Mouse (Mus musculus): ENCODE results near the gene Klhl9. TPM values are rescaled to one million over a fixed set of nuclear protein-coding genes. Genes with fewer than 3 reads are reported as not detected.
"Not testable (repeated sequence)": the region's sequence is repeated elsewhere in the genome, so short reads cannot be mapped to it uniquely, and the experiment has no call there.

Klhl9 gene
- polyA plus RNA-seq, 1 experiment from 2014 or later, result 126 TPM

- peak; percentile 14 for DNase-seq (ENCODE audit: low spot score)
- Histone ChIP-seq H3K27ac (replicated peaks; ENCODE audit: low read depth, low read length) (peak overlapping the region; percentile 93), H3K9ac (ENCODE audit: low read depth, low read length) (peak overlapping the region; percentile 75), H3K4me2 (ENCODE audit: low read depth, low read length) (peak overlapping the region; percentile 68), H3K4me3 (ENCODE audit: low read depth, low read length) (peak overlapping the region; percentile 49)
- not testable (repeated sequence) for H3K27me3 ChIP-seq (replicated peaks; ENCODE audit: control insufficient read depth, insufficient read depth, low read length); H3K4me1 ChIP-seq (ENCODE audit: control insufficient read depth, insufficient read depth, low read length); ATAC-seq (ENCODE audit: low read depth); H3K9me3 ChIP-seq (ENCODE audit: control insufficient read depth, low read length); H3K36me3 ChIP-seq (ENCODE audit: control insufficient read depth, insufficient read depth, low read length)
- WGBS, result 11% methylated on average over 28 of the region's 31 CpGs
These were observed 34.6 kb upstream of the Klhl9 start for GRCm38 (mm10) chr4:88756581-88757513.

- H3K36me3 ChIP-seq (ENCODE audit: control insufficient read depth, insufficient read depth, low read length); H3K9ac ChIP-seq (ENCODE audit: low read depth, low read length); H3K4me2 ChIP-seq (ENCODE audit: low read depth, low read length); H3K9me3 ChIP-seq (ENCODE audit: control insufficient read depth, low read length); H3K4me1 ChIP-seq (ENCODE audit: control insufficient read depth, insufficient read depth, low read length); ATAC-seq (ENCODE audit: low read depth); H3K27ac ChIP-seq (replicated peaks; ENCODE audit: low read depth, low read length); DNase-seq (ENCODE audit: low spot score); H3K4me3 ChIP-seq (ENCODE audit: low read depth, low read length); H3K27me3 ChIP-seq (replicated peaks; ENCODE audit: control insufficient read depth, insufficient read depth, low read length): not testable (repeated sequence)
- WGBS, result 75% methylated on average over 12 of the region's 15 CpGs
These were observed 32.6 kb upstream of the Klhl9 start, which contains the start of gene Gm13271 for GRCm38 (mm10) chr4:88754818-88755340. TSS of gene Gm13271 (plus strand) at chr4:88754868.

GRCm38 (mm10) chr4:88749926-88750325 is 27.7 kb upstream of the Klhl9 start:
- 26% methylated on average over 6 of the region's 6 CpGs for WGBS
- H3K4me3 ChIP-seq (ENCODE audit: low read depth, low read length), result no peak overlapping the region
- H3K36me3 ChIP-seq (ENCODE audit: control insufficient read depth, insufficient read depth, low read length), result no peaks in the 10 kb centered on the region
- H3K9ac ChIP-seq (ENCODE audit: low read depth, low read length), result no peak overlapping the region
- ATAC-seq (ENCODE audit: low read depth) (no peak), DNase-seq (ENCODE audit: low spot score) (no peak)
- H3K9me3 ChIP-seq (ENCODE audit: control insufficient read depth, low read length), result no peaks in the 10 kb centered on the region
- no peaks in the 10 kb centered on the region for H3K4me1 ChIP-seq (ENCODE audit: control insufficient read depth, insufficient read depth, low read length)
- H3K27me3 ChIP-seq (replicated peaks; ENCODE audit: control insufficient read depth, insufficient read depth, low read length), result no peaks in the 10 kb centered on the region
- H3K27ac ChIP-seq (replicated peaks; ENCODE audit: low read depth, low read length), result no peak overlapping the region
- no peak overlapping the region for H3K4me2 ChIP-seq (ENCODE audit: low read depth, low read length)

- Histone ChIP-seq H3K4me3 (ENCODE audit: low read depth, low read length) (no peak overlapping the region), H3K27ac (replicated peaks; ENCODE audit: low read depth, low read length) (no peak overlapping the region), H3K9me3 (ENCODE audit: control insufficient read depth, low read length) (no peaks in the 10 kb centered on the region), H3K27me3 (replicated peaks; ENCODE audit: control insufficient read depth, insufficient read depth, low read length) (no peaks in the 10 kb centered on the region), H3K36me3 (ENCODE audit: control insufficient read depth, insufficient read depth, low read length) (no peaks in the 10 kb centered on the region), H3K9ac (ENCODE audit: low read depth, low read length) (no peak overlapping the region), H3K4me1 (ENCODE audit: control insufficient read depth, insufficient read depth, low read length) (no peaks in the 10 kb centered on the region), H3K4me2 (ENCODE audit: low read depth, low read length) (no peak overlapping the region)
- WGBS, result 73% methylated on average over 3 of the region's 3 CpGs
- no peak for ATAC-seq (ENCODE audit: low read depth)
- no peak for DNase-seq (ENCODE audit: low spot score)
These were observed 21.9 kb upstream of the Klhl9 start for GRCm38 (mm10) chr4:88744207-88744606.

GRCm38 (mm10) chr4:88742771-88743371 is 20.6 kb upstream of the Klhl9 start:
- no peak overlapping the region for H3K4me3 ChIP-seq (ENCODE audit: low read depth, low read length)
- no peak for ATAC-seq (ENCODE audit: low read depth)
- H3K36me3 ChIP-seq (ENCODE audit: control insufficient read depth, insufficient read depth, low read length), result no peaks in the 10 kb centered on the region
- no peaks in the 10 kb centered on the region for H3K4me1 ChIP-seq (ENCODE audit: control insufficient read depth, insufficient read depth, low read length)
- no peak overlapping the region for H3K4me2 ChIP-seq (ENCODE audit: low read depth, low read length)
- no peak overlapping the region for H3K27ac ChIP-seq (replicated peaks; ENCODE audit: low read depth, low read length)
- 60% methylated on average over 7 of the region's 7 CpGs for WGBS
- no peak for DNase-seq (ENCODE audit: low spot score)
- H3K9ac ChIP-seq (ENCODE audit: low read depth, low read length), result no peak overlapping the region
- H3K9me3 ChIP-seq (ENCODE audit: control insufficient read depth, low read length), result no peaks in the 10 kb centered on the region
- H3K27me3 ChIP-seq (replicated peaks; ENCODE audit: control insufficient read depth, insufficient read depth, low read length), result no peaks in the 10 kb centered on the region

GRCm38 (mm10) chr4:88741426-88741825 is 19.2 kb upstream of the Klhl9 start:
- WGBS, result 86% methylated on average over 4 of the region's 4 CpGs
- ATAC-seq (ENCODE audit: low read depth), result no peak

GRCm38 (mm10) chr4:88739036-88739435 is 16.8 kb upstream of the Klhl9 start:
- no peak for DNase-seq (ENCODE audit: low spot score)
- Histone ChIP-seq H3K4me1 (ENCODE audit: control insufficient read depth, insufficient read depth, low read length) (no peaks in the 10 kb centered on the region), H3K27me3 (replicated peaks; ENCODE audit: control insufficient read depth, insufficient read depth, low read length) (no peaks in the 10 kb centered on the region), H3K4me2 (ENCODE audit: low read depth, low read length) (no peak overlapping the region), H3K9me3 (ENCODE audit: control insufficient read depth, low read length) (no peaks in the 10 kb centered on the region), H3K9ac (ENCODE audit: low read depth, low read length) (no peak overlapping the region), H3K27ac (replicated peaks; ENCODE audit: low read depth, low read length) (no peak overlapping the region), H3K36me3 (ENCODE audit: control insufficient read depth, insufficient read depth, low read length) (no peaks in the 10 kb centered on the region), H3K4me3 (ENCODE audit: low read depth, low read length) (no peak overlapping the region)
- no peak for ATAC-seq (ENCODE audit: low read depth)
- 87% methylated on average over 6 of the region's 6 CpGs for WGBS

More at GRCm38 (mm10) chr4:88741426-88741825, 19.2 kb upstream of the Klhl9 start:
- H3K27ac ChIP-seq (replicated peaks; ENCODE audit: low read depth, low read length), result no peak overlapping the region
- H3K9me3 ChIP-seq (ENCODE audit: control insufficient read depth, low read length), result no peaks in the 10 kb centered on the region
- H3K4me3 ChIP-seq (ENCODE audit: low read depth, low read length), result no peak overlapping the region
- H3K27me3 ChIP-seq (replicated peaks; ENCODE audit: control insufficient read depth, insufficient read depth, low read length), result no peaks in the 10 kb centered on the region
- no peaks in the 10 kb centered on the region for H3K36me3 ChIP-seq (ENCODE audit: control insufficient read depth, insufficient read depth, low read length)
- no peaks in the 10 kb centered on the region for H3K4me1 ChIP-seq (ENCODE audit: control insufficient read depth, insufficient read depth, low read length)
- no peak overlapping the region for H3K9ac ChIP-seq (ENCODE audit: low read depth, low read length)
- DNase-seq (ENCODE audit: low spot score), result no peak
- no peak overlapping the region for H3K4me2 ChIP-seq (ENCODE audit: low read depth, low read length)

- H3K27me3 ChIP-seq (replicated peaks; ENCODE audit: control insufficient read depth, insufficient read depth, low read length), result no peaks in the 10 kb centered on the region
- H3K36me3 ChIP-seq (ENCODE audit: control insufficient read depth, insufficient read depth, low read length), result no peaks in the 10 kb centered on the region
- no peak for ATAC-seq (ENCODE audit: low read depth)
- no peak overlapping the region for H3K27ac ChIP-seq (replicated peaks; ENCODE audit: low read depth, low read length)
- DNase-seq (ENCODE audit: low spot score), result no peak
- no peaks in the 10 kb centered on the region for H3K9me3 ChIP-seq (ENCODE audit: control insufficient read depth, low read length)
- H3K4me1 ChIP-seq (ENCODE audit: control insufficient read depth, insufficient read depth, low read length), result no peaks in the 10 kb centered on the region
- no peak overlapping the region for H3K4me2 ChIP-seq (ENCODE audit: low read depth, low read length)
- 0% methylated on average over 2 of the region's 2 CpGs for WGBS
- H3K4me3 ChIP-seq (ENCODE audit: low read depth, low read length), result no peak overlapping the region
- H3K9ac ChIP-seq (ENCODE audit: low read depth, low read length), result no peak overlapping the region
These were observed 16.2 kb upstream of the Klhl9 start for GRCm38 (mm10) chr4:88738480-88738879.
